Mouse (Mus musculus) spleen, postnatal 36 days (tissue): ENCODE measurements around the gene Cnih1.
"Not testable (repeated sequence)": the region's sequence is repeated elsewhere in the genome, so short reads cannot be mapped to it uniquely, and the experiment has no call there.

Source experiments
- DNase-seq, 2 experiments: peaks; one replicate each; pipeline ENCODE4 v3.0.0; 2022; ENCODE audit warnings: low spot score in 2 of 2, mixed read lengths in 1 of 2

Cnih1 gene

DNA sequence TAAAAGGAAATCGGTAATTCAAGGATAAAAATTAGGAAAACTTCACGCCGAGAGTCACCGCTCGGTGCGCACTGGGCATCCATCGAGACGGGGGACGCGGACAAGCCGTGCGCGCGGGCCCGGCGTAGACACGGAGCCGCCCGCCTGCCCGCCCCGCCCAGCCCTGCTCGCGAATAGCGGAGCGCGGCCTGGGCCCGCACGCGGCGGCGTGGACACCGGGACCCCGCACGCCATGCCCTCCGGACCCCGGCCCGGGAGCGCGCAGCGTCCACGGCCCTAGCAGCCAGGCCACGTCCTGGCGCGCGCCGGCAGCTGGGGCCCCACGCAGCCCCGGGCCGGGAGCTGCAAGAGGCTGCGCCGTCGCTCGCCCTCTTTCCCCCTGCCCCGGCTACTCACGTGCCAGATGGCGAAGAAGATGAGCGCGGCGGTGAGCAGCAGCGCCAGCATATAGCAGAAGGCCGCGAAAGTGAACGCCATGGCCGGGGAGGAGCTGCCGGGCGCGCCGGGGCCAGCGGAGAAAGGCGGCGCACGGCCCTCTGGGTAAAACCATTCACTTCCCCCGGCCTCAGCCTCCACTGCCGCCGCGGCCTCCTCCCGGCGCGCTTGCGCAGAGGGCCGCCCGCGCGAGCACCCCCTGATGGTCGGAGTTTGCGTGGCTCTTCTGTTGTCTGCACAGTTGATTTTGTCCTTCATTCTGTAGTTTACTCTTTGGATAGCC lies at the start of gene Cnih1:
Gene Cnih1 (minus strand): TSS at position 625 of the 718 bp plus-strand sequence.
- peak; percentile 88 to 91 for DNase-seq

DNA sequence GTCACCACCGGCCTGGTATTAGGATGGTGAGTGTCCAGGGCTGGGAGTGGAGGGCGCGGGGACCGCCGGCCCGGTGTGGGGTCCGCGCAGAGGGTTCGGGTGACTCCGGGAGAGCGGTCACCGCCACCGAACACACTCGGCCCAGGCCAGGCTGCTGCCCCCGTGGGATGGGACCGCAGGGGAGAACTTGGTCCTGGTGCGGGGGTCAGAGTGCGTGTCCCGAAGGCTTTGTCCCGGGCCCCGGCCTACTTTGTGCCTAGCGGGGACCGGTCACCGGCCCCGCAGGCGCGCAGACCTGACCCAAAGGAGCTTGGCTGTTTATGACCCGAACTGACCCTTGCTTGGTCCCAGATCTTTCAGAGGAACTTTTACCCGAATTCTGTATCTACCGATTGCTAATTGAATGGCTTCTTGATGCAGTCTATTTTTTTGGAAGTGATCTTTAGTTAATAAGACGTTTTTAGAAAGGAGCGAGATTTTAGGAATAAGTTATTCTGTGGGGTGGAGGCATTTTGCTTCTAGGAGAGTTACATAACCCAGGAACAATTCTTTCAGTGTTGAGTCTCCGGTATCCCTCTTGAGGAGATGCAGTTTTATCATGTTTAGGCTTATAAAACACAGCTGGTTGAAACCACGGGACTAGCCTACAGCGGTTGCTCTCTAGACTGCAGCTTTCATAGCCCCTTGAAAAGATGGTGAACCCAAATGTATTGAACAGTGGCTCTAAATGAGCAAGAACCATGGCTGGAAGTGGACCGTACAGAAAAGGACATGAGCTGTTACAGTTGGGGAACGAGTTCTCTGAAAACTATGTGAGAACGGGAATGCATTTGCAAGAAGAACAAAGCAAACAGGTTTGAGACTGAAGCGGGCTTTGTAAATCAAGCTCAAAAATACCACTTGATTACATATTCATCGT lies 44.4 kb upstream of the Cnih1 start:
- peak in 1 of 2 experiments; percentile 8 for DNase-seq

DNA sequence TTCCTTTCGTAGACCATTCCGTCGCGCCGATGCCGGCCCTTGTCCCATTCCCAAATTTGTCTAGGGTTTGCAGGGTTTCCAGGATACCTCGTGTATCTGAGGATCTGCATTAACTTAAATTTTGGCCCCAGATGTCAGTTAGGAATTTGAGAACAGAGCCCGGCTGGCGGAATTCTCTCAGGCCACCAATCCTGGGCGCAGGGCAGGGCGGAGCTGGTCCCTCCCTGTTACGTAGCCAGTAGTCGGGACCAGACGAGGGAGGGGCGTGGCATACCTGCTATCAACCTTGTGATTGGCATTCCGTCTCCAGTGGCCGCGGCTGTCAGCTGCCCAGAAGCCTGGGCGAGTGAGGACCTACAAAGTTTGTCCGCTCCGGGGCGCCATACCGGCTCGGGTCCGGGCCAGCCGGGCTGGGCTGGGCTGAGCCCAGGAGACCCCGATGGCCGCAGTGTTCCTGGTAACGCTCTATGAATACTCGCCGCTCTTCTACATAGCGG lies 43.7 kb upstream of the Cnih1 start, which contains the start of gene Cgrrf1:
Gene Cgrrf1 (plus strand): TSS at position 289 of the 497 bp plus-strand sequence.
- peak; percentile 96 to 97 for DNase-seq

DNA sequence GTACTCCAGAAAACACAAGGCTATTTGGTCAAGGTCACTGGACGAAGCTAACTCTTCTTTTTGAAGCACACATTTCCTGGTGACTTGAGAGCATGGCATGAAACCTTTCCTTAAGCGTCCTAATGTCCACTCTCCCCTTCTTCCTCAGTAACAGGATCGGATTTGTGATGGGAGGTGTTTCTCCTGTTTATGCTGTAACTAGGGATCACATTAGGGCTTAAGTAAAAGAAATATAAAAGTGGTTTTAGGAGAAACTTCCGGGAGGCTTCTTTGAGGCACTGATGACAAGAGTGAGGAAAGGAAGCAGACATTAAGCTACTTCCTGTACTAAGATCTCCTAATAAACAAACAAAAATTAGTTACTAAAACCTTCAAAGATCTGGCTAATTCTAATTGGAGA lies 43.1 kb upstream of the Cnih1 start:
- no peak for DNase-seq

DNA sequence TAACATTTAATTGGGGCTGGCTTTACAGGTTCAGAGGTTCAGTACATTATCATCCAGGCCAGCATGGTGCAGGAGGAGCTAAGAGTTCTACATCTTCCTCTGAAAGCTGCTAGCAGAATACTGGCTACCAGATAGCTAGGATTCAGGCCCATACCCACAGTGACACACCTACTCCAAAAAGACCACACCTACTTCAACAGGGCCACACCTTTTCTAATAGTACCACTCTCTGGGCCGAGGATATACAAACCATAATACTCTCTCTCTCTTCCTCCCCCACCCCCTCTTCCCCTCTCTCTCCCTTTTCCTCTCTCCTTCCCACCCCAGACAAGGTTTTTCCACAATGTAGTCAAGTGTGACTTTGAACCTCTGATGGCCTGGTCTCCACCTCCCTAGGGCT lies 39.2 kb upstream of the Cnih1 start:
- peak in 1 of 2 experiments; percentile 26 for DNase-seq

DNA sequence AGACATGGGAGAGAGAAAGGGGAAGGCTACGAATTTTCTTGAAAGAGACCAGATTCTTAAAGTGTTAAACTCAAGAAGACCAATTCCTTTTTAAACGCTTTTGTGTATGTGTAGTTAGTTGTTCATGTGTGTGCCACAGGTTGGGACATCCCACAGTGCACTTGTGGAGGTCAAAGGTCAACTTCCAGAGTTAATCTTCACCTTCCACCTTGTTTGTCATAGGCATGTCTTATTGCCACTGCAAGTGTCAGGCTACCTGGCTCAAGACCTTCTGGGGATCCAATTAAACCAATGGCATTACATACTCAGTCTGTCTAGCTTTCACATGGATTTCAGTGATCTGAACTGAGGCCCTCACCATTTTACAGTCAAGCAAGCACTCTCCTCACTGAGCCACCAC lies 35.8 kb upstream of the Cnih1 start:
- DNase-seq, result no peak

DNA sequence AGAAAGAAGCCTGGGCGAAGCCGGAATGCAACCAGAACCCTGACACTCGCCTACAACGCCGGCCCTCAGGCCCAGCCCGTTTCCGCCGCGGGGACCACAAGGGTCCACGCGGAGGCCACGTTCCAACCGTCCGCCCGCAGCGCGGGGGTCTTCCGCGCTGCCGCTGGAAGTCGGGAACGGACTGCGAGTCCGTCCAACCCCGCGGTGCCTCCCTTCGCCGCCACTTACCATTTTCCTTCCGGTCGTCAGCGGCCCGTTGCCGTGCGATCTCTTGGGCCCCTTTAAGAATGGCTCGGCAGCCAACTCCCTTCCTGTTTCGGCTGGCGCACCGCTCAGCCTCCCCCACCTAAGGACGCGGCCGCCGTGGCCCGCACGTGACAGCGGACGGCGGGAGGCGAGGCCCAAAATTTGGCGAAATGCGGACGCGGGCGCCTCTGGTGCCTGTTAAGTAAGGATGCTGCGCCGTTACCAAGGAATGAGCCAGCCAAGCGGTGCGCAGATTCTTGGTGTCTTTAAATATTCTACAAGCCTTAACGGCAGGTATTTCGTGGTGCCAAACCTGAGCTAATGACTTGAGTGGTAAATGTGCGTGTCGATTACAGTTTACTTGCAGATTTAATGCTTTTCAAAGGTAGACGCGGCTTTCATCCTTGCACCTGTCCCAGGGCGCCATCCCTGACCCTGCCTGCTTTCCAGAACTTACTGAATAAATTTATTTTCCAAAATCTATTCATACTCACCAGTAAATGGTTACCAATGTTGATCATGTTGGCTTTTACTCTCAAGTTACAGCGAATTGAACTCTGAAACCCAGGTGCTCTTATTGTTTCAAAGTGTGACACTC lies 33.9 kb upstream of the Cnih1 start, which contains the start of gene Gmfb:
Gene Gmfb (minus strand): TSS at position 370 of the 844 bp plus-strand sequence.
- DNase-seq, result peak; percentile 93

DNA sequence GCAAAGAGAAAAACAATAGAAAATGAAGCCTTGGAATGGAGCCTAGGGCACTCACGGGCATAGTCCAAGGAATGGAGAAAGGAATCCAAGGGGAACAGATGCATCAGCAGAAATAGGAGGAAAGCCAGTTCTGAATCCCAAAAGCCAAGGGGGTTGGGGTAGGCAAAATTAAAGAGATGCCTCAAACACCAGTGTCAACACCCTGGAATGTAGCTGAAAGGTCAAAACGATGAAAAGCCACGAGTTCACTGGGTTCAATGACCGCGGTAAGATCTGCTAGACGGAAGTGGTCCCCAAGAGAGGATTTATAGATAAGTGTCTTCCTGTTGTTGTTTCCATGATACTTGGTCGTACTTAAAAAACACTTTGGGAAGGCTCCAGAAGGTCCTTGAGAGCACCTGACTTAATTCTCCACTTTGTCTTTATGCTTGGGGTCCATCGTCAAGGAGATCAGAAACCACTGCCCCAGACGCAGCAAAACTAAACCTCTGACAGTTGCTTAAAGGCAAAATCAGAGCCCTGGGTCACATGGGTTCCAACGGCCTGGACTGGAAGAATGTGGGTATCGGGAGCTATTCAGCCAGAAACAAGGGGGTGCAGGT lies 33.2 kb upstream of the Cnih1 start:
- peak; percentile 15 to 29 for DNase-seq

DNA sequence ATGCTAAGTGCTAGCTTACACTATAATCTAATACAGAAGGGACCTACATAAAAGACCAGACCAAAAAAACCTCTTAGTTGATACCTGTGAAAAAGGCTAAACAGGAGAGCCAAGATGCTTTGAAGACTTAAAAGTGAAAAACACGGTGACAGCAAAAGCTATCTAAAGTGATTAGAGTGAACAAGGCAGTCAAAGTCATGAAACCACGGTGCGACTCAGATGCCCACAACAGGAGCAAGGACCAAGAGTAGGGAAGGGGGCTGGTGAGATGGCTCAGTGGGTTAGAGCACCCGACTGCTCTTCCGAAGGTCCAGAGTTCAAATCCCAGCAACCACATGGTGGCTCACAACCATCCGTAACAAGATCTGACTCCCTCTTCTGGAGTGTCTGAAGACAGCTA lies 31.8 kb upstream of the Cnih1 start:
- not testable (repeated sequence) for DNase-seq

DNA sequence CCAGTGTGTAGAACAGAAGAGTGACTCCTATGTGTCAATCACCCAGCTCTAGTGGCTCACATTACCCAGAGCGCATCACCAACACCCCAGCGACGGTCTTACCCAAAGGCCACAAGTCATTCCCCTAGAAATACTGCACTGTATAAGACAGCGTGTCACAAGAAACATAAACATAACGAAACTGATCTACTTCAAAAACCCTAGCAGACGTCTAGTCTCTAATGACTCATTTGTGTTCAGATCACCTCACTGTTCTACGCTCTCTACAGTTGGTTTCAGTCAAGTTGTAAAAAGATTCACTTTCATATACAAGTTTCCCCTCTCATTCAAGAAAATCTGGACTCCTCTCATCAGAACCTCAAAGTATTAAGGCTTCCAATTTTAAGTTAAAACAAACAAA lies 30.5 kb upstream of the Cnih1 start:
- no peak for DNase-seq

DNA sequence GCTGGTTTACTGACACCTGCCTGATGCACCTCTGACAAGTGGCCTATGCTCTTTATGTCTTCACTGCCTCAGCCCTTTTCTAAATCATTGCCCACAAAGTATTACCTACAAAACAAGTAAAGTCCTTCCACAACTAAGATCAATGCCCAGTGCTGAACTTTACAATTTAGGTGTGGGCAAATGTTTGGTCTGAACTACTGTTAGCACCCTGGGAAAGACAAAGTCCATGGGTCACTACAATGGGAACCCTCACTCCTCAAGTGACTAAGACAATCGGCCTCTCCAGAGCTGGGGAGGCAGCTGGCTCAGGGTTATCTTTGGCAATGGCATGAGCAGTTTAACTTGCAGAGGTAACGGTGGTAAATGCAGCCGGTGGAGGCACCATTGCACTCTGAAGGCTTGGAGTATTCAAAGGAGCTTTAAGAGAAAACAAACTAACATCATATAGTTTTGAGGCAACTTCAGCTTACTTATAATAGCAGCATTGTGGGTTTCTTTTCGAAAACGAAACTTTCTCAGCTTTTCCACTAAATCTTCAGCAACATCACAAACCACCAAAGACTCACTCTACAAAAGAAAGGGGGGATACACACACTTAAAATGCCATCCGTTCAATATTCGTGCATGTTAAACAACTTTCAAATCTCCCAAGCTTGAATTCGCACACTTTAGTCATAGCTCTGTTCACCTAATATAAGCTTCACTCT lies 28.9 kb upstream of the Cnih1 start:
- no peak for DNase-seq

DNA sequence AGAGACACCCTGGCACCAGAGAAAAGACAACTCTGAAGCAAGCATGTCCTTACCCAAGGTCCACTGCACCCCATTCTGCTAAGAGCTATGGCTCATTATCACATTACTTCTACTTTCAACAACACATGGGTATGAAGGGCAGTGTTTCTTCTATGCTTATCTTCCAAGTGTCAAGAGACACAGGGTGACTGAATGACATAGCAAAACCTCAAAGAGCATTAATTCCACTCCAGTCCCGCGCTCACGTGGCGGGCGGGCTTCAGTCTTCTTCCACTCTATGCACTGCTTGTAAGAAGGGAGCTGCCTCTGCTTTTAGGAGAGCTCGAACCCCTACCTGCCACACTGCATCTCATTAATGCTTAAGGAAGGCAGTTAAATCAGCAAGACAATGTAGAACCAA lies 27.4 kb upstream of the Cnih1 start:
- no peak for DNase-seq

DNA sequence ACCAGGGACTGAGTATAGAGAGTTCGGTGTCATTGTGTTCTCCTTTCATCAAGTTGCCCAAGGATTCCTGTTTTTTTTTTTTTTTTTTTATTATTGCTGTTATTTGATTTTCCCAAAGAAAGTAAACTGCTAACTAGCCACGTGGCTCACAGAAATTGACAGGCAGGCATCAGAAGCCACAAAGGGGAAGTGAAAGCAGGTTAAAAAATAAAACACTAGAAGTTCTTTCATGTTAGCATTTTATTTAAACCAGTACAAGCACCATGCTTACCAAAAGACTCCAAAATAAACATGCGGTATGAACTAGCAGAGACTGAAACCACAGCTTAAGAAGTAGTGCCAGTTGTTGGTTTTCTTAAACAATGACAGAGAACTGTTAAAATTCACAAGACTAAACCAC lies 19.7 kb upstream of the Cnih1 start:
- DNase-seq, result peak; percentile 19 to 48

DNA sequence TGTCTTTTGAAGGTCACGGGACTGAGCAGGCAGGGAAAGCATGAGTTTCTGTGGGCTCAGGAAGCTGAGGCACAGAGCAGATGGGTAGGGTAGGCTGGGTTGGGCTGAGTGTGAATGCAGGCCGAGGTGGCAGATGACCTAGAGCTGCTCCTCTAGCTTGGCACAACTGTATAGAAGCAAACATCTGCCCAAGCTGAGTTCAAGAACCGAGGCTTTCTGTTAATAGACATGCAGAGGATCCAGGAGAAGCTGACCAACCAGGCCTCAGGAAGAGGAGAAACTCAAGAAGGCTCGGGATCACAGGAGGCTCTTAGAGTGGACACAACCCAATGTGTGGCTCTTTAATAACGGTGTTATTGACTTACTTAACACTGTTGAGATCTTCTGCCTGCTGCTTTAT lies 18.0 kb upstream of the Cnih1 start:
- no peak for DNase-seq

DNA sequence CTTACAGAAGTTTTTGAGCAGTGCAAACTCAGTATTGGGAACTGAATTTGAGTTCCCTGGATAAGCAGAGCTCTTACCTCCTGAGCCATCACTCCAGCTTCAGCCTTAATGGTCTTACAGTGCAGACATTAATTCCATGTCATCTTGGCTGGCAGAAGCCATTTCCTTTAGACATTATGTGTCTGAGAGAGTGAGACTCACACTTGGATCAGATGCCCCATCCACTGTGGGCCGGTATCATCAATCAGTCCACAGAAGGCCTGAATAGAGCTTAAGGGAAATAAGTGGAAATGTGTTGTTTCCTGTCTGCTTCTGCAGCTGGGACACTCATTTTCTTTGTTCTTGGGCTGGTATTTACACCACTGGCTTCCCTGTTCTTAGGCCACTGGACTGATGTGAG lies 15.6 kb upstream of the Cnih1 start:
- DNase-seq, result no peak

DNA sequence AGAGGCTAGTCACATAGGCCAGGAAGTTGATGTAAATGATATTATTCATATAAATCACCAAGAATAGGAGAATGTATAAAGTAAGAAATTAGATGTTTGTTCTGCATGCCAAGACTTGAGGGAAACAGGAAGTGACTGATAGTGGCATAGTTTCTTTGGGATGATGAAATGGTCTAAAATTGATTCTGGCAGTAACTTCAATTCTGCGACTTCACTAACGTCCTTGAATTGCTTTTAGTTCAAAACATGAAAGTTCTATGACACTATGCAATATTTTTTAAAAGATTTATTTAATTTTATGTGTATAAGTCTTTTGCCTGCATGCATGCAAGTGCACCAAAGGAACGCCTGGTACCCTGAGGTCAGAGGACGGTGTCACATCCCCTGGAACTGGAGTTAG lies 15.0 kb upstream of the Cnih1 start:
- no peak for DNase-seq

DNA sequence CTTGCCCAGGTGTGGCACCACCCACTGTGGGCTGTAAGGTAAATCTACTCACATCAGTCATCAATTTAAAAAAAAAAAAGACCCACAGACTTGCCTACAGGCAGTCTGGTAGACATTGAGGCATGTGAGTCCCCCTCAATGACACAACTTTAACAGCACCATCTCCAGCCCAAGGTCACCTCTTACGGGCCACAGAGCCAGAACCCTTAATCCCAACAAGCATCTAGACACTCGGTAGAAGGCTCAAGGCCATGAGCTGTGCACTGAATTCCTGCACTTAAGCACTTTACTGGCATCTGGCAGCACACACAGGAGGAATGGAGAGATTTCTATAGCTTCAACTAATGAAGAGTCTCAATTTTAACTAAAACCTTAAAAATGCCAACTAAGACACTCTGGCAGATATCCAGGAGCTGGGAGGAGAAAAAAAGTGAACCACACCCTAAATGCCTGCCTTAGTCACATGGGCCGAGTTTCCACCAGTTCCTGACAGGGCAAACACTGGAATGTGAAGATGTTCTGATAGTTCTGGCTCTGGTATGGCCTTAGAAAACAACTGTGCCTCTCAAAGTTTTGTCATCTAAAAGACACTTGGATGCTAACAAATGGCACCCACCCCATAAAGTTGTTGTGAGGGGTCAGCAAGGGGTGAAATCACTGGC lies 12.6 kb upstream of the Cnih1 start:
- DNase-seq, result peak; percentile 26 to 72

DNA sequence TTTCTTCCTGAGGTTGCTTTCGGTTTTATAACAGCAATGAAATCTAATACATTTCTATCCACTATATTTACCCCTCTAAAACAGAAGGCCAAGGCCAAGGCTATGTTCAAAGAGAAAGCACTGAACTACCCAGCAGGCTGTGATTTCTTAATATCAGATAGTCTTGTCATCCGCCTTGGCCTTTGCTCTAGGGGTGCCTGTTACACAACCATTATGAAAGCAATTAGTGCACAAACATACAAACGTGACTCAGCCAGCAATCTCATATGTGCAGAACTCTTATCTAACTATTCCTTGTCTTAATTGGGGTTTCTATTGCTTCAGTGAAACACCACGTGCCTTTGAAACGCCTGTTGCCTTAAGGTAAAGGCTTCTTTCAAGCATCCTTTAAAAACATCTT lies 5.9 kb upstream of the Cnih1 start:
- DNase-seq, result no peak

DNA sequence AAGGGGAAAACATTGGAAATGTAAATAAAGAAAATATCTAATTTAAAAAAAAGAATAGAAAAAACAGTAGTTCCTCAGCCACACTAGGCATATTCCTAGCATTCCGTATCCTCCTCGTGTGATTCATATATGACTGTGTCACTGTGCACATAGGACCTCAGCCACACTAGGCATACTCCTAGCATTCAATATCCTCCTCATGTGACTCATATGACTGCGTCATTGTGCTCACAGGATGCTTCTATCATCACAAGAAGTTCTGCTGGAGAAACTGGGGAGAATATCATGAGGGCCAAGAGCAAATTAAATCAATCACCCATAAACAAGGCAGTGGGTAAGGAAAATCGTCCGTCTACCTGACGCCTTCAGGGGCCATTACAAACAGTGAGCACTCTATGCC lies 2.5 kb upstream of the Cnih1 start:
- no peak for DNase-seq

DNA sequence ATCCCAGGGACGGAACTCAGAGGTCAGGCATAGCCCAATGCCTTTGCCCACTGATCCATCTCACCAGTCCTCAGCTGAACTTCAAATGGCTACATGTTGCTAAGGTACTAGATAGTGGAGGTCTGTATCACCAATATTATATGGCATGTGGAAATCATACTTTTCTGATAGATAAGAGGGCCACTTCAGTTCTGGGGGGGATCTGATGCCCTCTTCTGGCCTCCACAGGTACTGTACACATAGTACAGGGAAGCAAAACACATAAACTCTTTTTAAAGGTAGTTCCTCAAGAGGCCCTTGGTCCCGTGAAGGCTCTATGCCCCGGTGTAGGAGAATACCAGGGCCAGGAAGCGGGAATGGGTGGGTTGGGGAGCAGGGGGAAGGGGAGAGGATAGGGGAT lies 2.1 kb upstream of the Cnih1 start:
- peak; percentile 25 to 27 for DNase-seq
